ENCODE assay signal across 8 mouse cellular contexts in the genomic region with DNA sequence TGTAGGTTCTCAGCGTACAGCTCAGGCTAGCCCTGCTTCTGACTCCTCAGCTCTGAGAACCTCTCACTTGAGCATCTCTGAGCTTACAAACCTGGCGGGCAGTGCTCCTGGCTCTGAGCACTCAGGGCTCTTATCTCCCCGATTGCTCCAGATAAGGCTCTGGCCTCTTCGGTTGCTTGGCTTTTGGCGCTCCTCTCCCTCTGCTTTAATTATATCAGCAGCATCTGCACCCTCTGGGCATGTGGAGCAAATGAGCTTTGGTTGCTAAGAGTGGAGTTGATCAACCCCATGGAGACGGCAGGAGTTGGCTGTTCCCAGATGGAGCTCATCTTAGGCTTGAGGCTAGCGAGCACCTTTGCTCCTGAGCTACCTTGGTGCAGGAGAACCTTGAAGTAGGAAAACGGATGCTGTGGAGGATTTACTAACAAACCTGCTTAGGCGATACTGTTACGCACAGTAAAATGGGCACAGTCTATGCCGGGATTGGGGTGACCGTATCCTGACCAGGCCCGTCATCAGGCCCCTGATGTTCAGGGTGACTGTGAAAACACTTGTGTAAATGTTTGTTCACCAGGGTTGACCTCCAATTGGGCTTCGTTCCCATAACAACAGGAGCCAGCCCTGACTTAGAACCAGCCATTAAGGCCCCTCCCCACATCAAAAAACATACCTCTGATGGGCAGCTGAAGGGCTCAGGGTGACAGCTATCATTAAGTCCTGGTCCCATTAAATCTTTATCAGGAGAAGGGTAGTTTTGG. TPM values are rescaled to one million over a fixed set of nuclear protein-coding genes. Genes with fewer than 3 reads are reported as not detected.
A peak's percentile ranks its signal among the peaks of the same experiment; 100 is the strongest.
DNase-seq lines count a peak whose midpoint lies in the region; ATAC-seq and TF ChIP-seq lines count a peak whose summit lies in the region.

No protein-coding gene starts in this region.

- no peak for TF ChIP-seq CTCF in lung, embryonic 14.5 days (IDR thresholded peaks at IDR 0.05; ENCODE audit: low read depth)

- H3K27ac ChIP-seq in lung, embryonic 14.5 days (ENCODE audit: low read depth) = peak overlapping the region; percentile 48
- H3K27ac ChIP-seq in embryonic facial prominence, embryonic 15.5 days (replicated peaks) = no peak overlapping the region
- H3K27ac ChIP-seq in intestine, embryonic 16.5 days (ENCODE audit: low read length) = peak overlapping the region; percentile 59; the same call in 1 of the 2 replicates
- peak overlapping the region; percentile 43 for H3K27ac ChIP-seq in neural tube, embryonic 13.5 days (replicated peaks)

- peak overlapping the region; percentile 4 for H3K9ac ChIP-seq in lung, embryonic 14.5 days
- no peak overlapping the region for H3K9ac ChIP-seq in embryonic facial prominence, embryonic 15.5 days
- H3K9ac ChIP-seq in intestine, embryonic 16.5 days (ENCODE audit: low read depth, low read length) = peak overlapping the region; percentile 70
- H3K9ac ChIP-seq in neural tube, embryonic 13.5 days = no peak overlapping the region; the same call in 1 of the 2 replicates

- H3K27me3 ChIP-seq in lung, embryonic 14.5 days (ENCODE audit: insufficient read depth, low read length) = no peaks in the 10 kb centered on the region
- H3K27me3 ChIP-seq in embryonic facial prominence, embryonic 15.5 days = no peaks in the 10 kb centered on the region
- H3K27me3 ChIP-seq in intestine, embryonic 16.5 days (replicated peaks; ENCODE audit: control insufficient read depth, insufficient read depth, low read length) = no peaks in the 10 kb centered on the region
- H3K27me3 ChIP-seq in neural tube, embryonic 13.5 days = no peaks in the 10 kb centered on the region

- peaks cover 14% of the 10 kb centered on the region; the same call in 1 of the 2 replicates for H3K4me1 ChIP-seq in lung, embryonic 14.5 days (ENCODE audit: insufficient read depth)
- H3K4me1 ChIP-seq in embryonic facial prominence, embryonic 15.5 days = peaks cover 39% of the 10 kb centered on the region
- H3K4me1 ChIP-seq in intestine, embryonic 16.5 days (ENCODE audit: control insufficient read depth, insufficient read depth, low read length) = peaks cover 25% of the 10 kb centered on the region; the same call in 1 of the 2 replicates
- H3K4me1 ChIP-seq in neural tube, embryonic 13.5 days (replicated peaks) = peaks cover 39% of the 10 kb centered on the region

- DNase-seq in lung, embryonic 14.5 days = no peak
- no peak for DNase-seq in lung, postnatal 4 days
- no peak for DNase-seq in urinary bladder, postnatal 25 days (ENCODE audit: low spot score)
- DNase-seq in right cerebral cortex, postnatal 14 days = no peak
- no peak for DNase-seq in thymus, postnatal 36 days

- H3K4me2 ChIP-seq in lung, embryonic 14.5 days = peak overlapping the region; percentile 73
- peak overlapping the region; percentile 21 for H3K4me2 ChIP-seq in embryonic facial prominence, embryonic 15.5 days (replicated peaks)
- peak overlapping the region; percentile 70 for H3K4me2 ChIP-seq in intestine, embryonic 16.5 days (ENCODE audit: low read depth, low read length)
- H3K4me2 ChIP-seq in neural tube, embryonic 13.5 days = peak overlapping the region; percentile 82

- peaks cover 36% of the 10 kb centered on the region; the same call in 1 of the 2 replicates for H3K36me3 ChIP-seq in lung, embryonic 14.5 days (ENCODE audit: insufficient read depth)
- peaks cover 7% of the 10 kb centered on the region; the same call in 1 of the 2 replicates for H3K36me3 ChIP-seq in embryonic facial prominence, embryonic 15.5 days
- H3K36me3 ChIP-seq in intestine, embryonic 16.5 days (ENCODE audit: control insufficient read depth, insufficient read depth, low read length) = 0 out of 2 replicates have a peak, but pooled peaks cover 3% of the 10 kb centered on the region
- peaks cover 9% of the 10 kb centered on the region; the same call in 1 of the 2 replicates for H3K36me3 ChIP-seq in neural tube, embryonic 13.5 days

- peak overlapping the region; percentile 1; the same call in 1 of the 2 replicates for H3K4me3 ChIP-seq in lung, embryonic 14.5 days (ENCODE audit: low read depth, low read length)
- H3K4me3 ChIP-seq in embryonic facial prominence, embryonic 15.5 days (replicated peaks) = peak overlapping the region; percentile 63; the same call in 1 of the 2 replicates
- peak overlapping the region; percentile 78 for H3K4me3 ChIP-seq in intestine, embryonic 16.5 days (ENCODE audit: low read length)
- H3K4me3 ChIP-seq in neural tube, embryonic 13.5 days = no peak overlapping the region

- ATAC-seq in lung, embryonic 14.5 days (ENCODE audit: insufficient read depth) = no peak
- ATAC-seq in embryonic facial prominence, embryonic 15.5 days (ENCODE audit: insufficient number of reproducible peaks, low FRiP score, low TSS enrichment, low read depth) = no peak
- no peak for ATAC-seq in intestine, embryonic 16.5 days
- no peak for ATAC-seq in neural tube, embryonic 13.5 days (ENCODE audit: low read depth)

- 54% methylated on average over 14 of the region's 14 CpGs for WGBS in lung, embryonic 14.5 days
- 76% methylated on average over 14 of the region's 14 CpGs for WGBS in embryonic facial prominence, embryonic 15.5 days
- 48% methylated on average over 14 of the region's 14 CpGs for WGBS in intestine, embryonic 16.5 days
- 76% methylated on average over 14 of the region's 14 CpGs for WGBS in neural tube, embryonic 13.5 days

- no peaks in the 10 kb centered on the region for H3K9me3 ChIP-seq in lung, embryonic 14.5 days (ENCODE audit: low read depth, low read length)
- no peaks in the 10 kb centered on the region for H3K9me3 ChIP-seq in embryonic facial prominence, embryonic 15.5 days (replicated peaks)
- no peaks in the 10 kb centered on the region for H3K9me3 ChIP-seq in intestine, embryonic 16.5 days (ENCODE audit: control insufficient read depth, low read length)
- no peaks in the 10 kb centered on the region for H3K9me3 ChIP-seq in neural tube, embryonic 13.5 days

RNA-seq across cellular contexts. Expression of a gene that starts 3.1 kb away (rescaled TPM):
- 24.2 and 24.4 TPM in 2 replicates for polyA plus RNA-seq in lung, embryonic 14.5 days (2014; fragmentation: Nextera tagmentation; extraction: Ambion mirVana)
- 35.5 and 39.4 TPM in 2 replicates for polyA plus RNA-seq in embryonic facial prominence, embryonic 15.5 days (2015; fragmentation: Nextera tagmentation; extraction: Ambion mirVana)
- 86.7 and 88.2 TPM in 2 replicates for polyA plus RNA-seq in intestine, embryonic 16.5 days (2015; fragmentation: Nextera tagmentation; extraction: Ambion mirVana)
- polyA plus RNA-seq in neural tube, embryonic 13.5 days (2015; fragmentation: Nextera tagmentation; extraction: Ambion mirVana) = 13.8 and 16.1 TPM in 2 replicates

RNA-seq across cellular contexts. Expression of a gene that starts 33.7 kb away (rescaled TPM):
- polyA plus RNA-seq in lung, embryonic 14.5 days (2014; fragmentation: Nextera tagmentation; extraction: Ambion mirVana) = 159 and 173 TPM in 2 replicates
- polyA plus RNA-seq in embryonic facial prominence, embryonic 15.5 days (2015; fragmentation: Nextera tagmentation; extraction: Ambion mirVana) = 80.1 and 83.4 TPM in 2 replicates
- polyA plus RNA-seq in intestine, embryonic 16.5 days (2015; fragmentation: Nextera tagmentation; extraction: Ambion mirVana) = 85.5 and 106 TPM in 2 replicates
- 17.5 and 21.0 TPM in 2 replicates for polyA plus RNA-seq in neural tube, embryonic 13.5 days (2015; fragmentation: Nextera tagmentation; extraction: Ambion mirVana)

Comparison
In these comparisons a context has a peak if more than half of its experiments do, and no peak if none do; other contexts are left out.
1. H3K4me2 ChIP-seq: peak in every context shown above with its lines; median percentile 82 in neural tube, embryonic 13.5 days; 73 in lung, embryonic 14.5 days; 70 in intestine, embryonic 16.5 days; 21 in embryonic facial prominence, embryonic 15.5 days.
2. H3K9ac ChIP-seq: peak in lung, embryonic 14.5 days (single experiment) and intestine, embryonic 16.5 days (single experiment); none in embryonic facial prominence, embryonic 15.5 days (single experiment) and neural tube, embryonic 13.5 days (single experiment).